Mouse (Mus musculus): ENCODE measurements around the gene Rps26.

DNA sequence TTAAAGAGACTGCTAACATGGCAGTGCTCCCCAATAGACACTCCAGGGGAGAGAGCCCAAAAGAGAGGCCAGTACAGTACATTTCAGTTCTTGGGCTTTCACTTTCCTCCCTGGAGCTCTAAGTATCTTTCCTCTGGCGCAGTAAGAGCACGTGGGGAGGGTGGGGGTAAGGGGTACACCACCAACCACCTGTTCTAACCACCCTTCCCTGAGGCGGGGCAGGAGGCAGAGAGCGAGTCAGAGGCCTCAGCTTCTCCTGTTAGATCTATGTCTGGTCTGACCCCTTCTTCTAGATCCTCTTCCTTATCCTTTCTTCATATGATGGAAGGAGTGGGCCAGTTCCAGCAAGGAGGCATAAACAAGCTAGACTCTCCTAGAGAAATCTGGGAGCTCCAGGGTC, 39.4 kb downstream of the Rps26 start:
- TF ChIP-seq POLR2A (IDR thresholded peaks at IDR 0.05; ENCODE audit: borderline replicate concordance, low read depth, low read length) (no peak), CTCF (IDR thresholded peaks at IDR 0.05; ENCODE audit: low read depth, low read length) (no peak)

Measured in bone marrow macrophage, adult 2 months (primary cell).